Mouse (Mus musculus) heart, postnatal 0 days (tissue): Measurements from ENCODE around the gene Rasgef1b.

Source experiments
- CTCF ChIP-seq: IDR thresholded peaks from 2 replicates; pipeline ENCODE4 v1.5.1; 2016; ENCODE audit warnings: antibody characterized with exemption, control low read depth, low read depth
- EP300 ChIP-seq: IDR thresholded peaks from 2 replicates; pipeline ENCODE4 v1.6.1; 2016; ENCODE audit warnings: antibody characterized with exemption, low read depth

DNA sequence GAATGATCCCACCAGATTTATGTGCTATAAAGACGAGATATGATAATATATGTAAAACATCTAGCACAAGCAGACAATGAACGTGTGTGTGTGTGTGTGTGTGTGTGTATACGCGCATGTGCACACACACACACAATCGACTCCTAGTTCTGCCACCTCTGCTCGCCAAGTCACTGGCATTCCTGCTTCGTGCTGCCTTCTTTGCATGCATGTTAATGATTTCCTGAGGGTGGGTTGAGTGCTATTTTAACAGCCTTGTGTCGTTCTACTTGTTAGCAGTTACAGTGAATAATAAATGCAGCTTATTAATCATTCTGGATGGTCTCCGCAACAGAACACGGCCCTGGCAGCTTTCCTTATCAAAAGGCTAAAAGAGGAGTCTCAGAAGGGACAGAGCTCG, 129.5 kb downstream of the Rasgef1b start:
- no peak for TF ChIP-seq EP300
- TF ChIP-seq CTCF, result no peak
